Mouse (Mus musculus): ENCODE data around the gene Cacnb2.

DNA sequence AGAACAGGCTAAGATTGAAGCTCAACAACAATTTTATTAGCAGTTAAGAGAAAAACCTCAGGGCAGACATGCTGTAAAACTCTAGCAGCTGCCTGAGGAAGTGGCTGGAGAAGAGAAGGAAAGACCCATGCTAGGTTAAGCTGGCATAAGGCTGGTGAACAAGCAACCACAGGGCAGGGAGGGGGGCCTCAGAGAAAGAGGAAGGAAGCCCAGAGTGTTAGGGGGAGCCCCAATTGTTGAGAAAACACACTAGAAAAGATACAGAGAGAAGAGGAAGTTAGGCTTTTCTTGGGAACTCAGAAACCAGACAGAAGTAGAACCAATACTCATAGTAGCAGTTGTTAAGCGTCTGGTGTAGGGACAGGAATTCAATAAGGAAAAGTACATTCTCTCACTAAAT lies 28.7 kb downstream of the Cacnb2 start:
- TF ChIP-seq CTCF (IDR thresholded peaks at IDR 0.05 in 2 of 3, conservative IDR thresholded peaks at IDR 0.05 in 1 of 3; ENCODE audit: control insufficient read depth in 1 of 3, insufficient read depth in 1 of 3, low read depth in 2 of 3, low read length in 3 of 3, poor library complexity in 1 of 3, severe bottlenecking in 1 of 3): no peak
- no peak for TF ChIP-seq MXI1 (IDR thresholded peaks at IDR 0.05; ENCODE audit: low read depth, low read length)
- TF ChIP-seq MAX (IDR thresholded peaks at IDR 0.05; ENCODE audit: low read length): no peak
- TF ChIP-seq RCOR1 (IDR thresholded peaks at IDR 0.05; ENCODE audit: low read depth, low read length): no peak
- no peak for TF ChIP-seq RAD21 (IDR thresholded peaks at IDR 0.05; ENCODE audit: low read depth, low read length)
- TF ChIP-seq GABPA (IDR thresholded peaks at IDR 0.05; ENCODE audit: low read depth, low read length): no peak
- TF ChIP-seq USF1 (IDR thresholded peaks at IDR 0.05; ENCODE audit: low read depth, low read length): no peak
- no peak for TF ChIP-seq GATA1 (IDR thresholded peaks at IDR 0.05; ENCODE audit: low read depth, low read length)
- no peak for TF ChIP-seq KAT2A (conservative IDR thresholded peaks at IDR 0.05; ENCODE audit: low read depth, low read length)

Measured in MEL (cell line).